Comparison of ENCODE assay signal across 9 mouse cellular contexts in genomic region chr1:64019127-64019635, GRCm38 (mm10).
DNase-seq lines count a peak whose midpoint lies in the region; ATAC-seq and TF ChIP-seq lines count a peak whose summit lies in the region.
"Had no signal": no experiment of that assay in that cellular context is flagged by ENCODE, and none has a peak within 500 bp of the region (broad histone marks: within the 10 kb centered on the region; RNA-seq: fewer than 3 reads in every experiment).

No protein-coding gene starts in this region.

- no peak overlapping the region for H3K9ac ChIP-seq in hindbrain, postnatal 0 days (replicated peaks; ENCODE audit: low read length)
- no peak overlapping the region for H3K9ac ChIP-seq in limb, embryonic 11.5 days (ENCODE audit: low read length)
- H3K9ac ChIP-seq in stomach, embryonic 15.5 days: no peak overlapping the region
- H3K9ac ChIP-seq: midbrain, embryonic 15.5 days had no signal

- H3K4me1 ChIP-seq in hindbrain, postnatal 0 days (ENCODE audit: insufficient read depth, low read length): peaks cover 6% of the 10 kb centered on the region; the same call in 1 of the 2 replicates
- H3K4me1 ChIP-seq in hindbrain, embryonic 10.5 days (replicated peaks): peaks cover 30% of the 10 kb centered on the region
- H3K4me1 ChIP-seq in limb, embryonic 11.5 days (ENCODE audit: control insufficient read depth, insufficient read depth, low read length): 0 out of 2 replicates have a peak, but pooled peaks cover 10% of the 10 kb centered on the region
- no peaks in the 10 kb centered on the region for H3K4me1 ChIP-seq in stomach, embryonic 15.5 days

- 0 out of 2 replicates have a peak overlapping the region, but pooled peaks have one; percentile 8 for H3K4me2 ChIP-seq in hindbrain, postnatal 0 days (ENCODE audit: low read depth, low read length)
- no peak overlapping the region for H3K4me2 ChIP-seq in limb, embryonic 11.5 days (ENCODE audit: low read depth, severe bottlenecking)
- peak overlapping the region; percentile 39; the same call in 1 of the 2 replicates for H3K4me2 ChIP-seq in stomach, embryonic 15.5 days
- H3K4me2 ChIP-seq: midbrain, embryonic 15.5 days had no signal

- no peak overlapping the region for H3K4me3 ChIP-seq in hindbrain, postnatal 0 days (ENCODE audit: low read length)
- H3K4me3 ChIP-seq in hindbrain, embryonic 10.5 days: no peak overlapping the region
- no peak overlapping the region for H3K4me3 ChIP-seq in limb, embryonic 11.5 days (ENCODE audit: low read depth, low read length)
- H3K4me3 ChIP-seq in stomach, embryonic 15.5 days (replicated peaks): no peak overlapping the region
- H3K4me3 ChIP-seq: midbrain, embryonic 15.5 days had no signal

- TF ChIP-seq CTCF in hindbrain, postnatal 0 days (IDR thresholded peaks at IDR 0.05; ENCODE audit: low read depth): no peak

- ATAC-seq in hindbrain, postnatal 0 days: no peak
- 0 out of 2 replicates have a peak, but pooled peaks have one; percentile 26 for ATAC-seq in limb, embryonic 11.5 days (ENCODE audit: insufficient number of reproducible peaks, low FRiP score, low TSS enrichment, low read depth)
- ATAC-seq in stomach, embryonic 15.5 days (ENCODE audit: insufficient read depth, low FRiP score, low read depth): no peak
- ATAC-seq in inflammation-experienced regulatory T-cells, adult 6 months: no peak
- ATAC-seq: midbrain, embryonic 15.5 days had no signal

- no peaks in the 10 kb centered on the region for H3K9me3 ChIP-seq in hindbrain, postnatal 0 days (ENCODE audit: low read length)
- H3K9me3 ChIP-seq in hindbrain, embryonic 10.5 days: no peaks in the 10 kb centered on the region
- no peaks in the 10 kb centered on the region for H3K9me3 ChIP-seq in limb, embryonic 11.5 days (ENCODE audit: control insufficient read depth, low read length)
- no peaks in the 10 kb centered on the region for H3K9me3 ChIP-seq in stomach, embryonic 15.5 days
- H3K9me3 ChIP-seq: midbrain, embryonic 15.5 days had no signal

- peak overlapping the region; percentile 54; the same call in 1 of the 2 replicates for H3K27ac ChIP-seq in hindbrain, postnatal 0 days
- no peak overlapping the region for H3K27ac ChIP-seq in hindbrain, embryonic 10.5 days
- no peak overlapping the region for H3K27ac ChIP-seq in limb, embryonic 11.5 days (replicated peaks; ENCODE audit: low read depth, low read length)
- H3K27ac ChIP-seq in stomach, embryonic 15.5 days: no peak overlapping the region

- WGBS in hindbrain, postnatal 0 days: 76% methylated on average over 6 of the region's 6 CpGs
- WGBS in hindbrain, embryonic 10.5 days: 71% methylated on average over 6 of the region's 6 CpGs
- WGBS in limb, embryonic 11.5 days: 63% methylated on average over 6 of the region's 6 CpGs
- WGBS in stomach, embryonic 15.5 days: 47% methylated on average over 6 of the region's 6 CpGs

- H3K27me3 ChIP-seq in hindbrain, postnatal 0 days (ENCODE audit: insufficient read depth, low read length): no peaks in the 10 kb centered on the region
- no peaks in the 10 kb centered on the region for H3K27me3 ChIP-seq in hindbrain, embryonic 10.5 days (ENCODE audit: insufficient read depth, poor library complexity, severe bottlenecking)
- no peaks in the 10 kb centered on the region for H3K27me3 ChIP-seq in limb, embryonic 11.5 days (ENCODE audit: control insufficient read depth, insufficient read depth, low read length)
- H3K27me3 ChIP-seq in stomach, embryonic 15.5 days (replicated peaks): no peaks in the 10 kb centered on the region
- H3K27me3 ChIP-seq: midbrain, embryonic 15.5 days had no signal

- no peaks in the 10 kb centered on the region for H3K36me3 ChIP-seq in hindbrain, postnatal 0 days (ENCODE audit: insufficient read depth, low read length)
- no peaks in the 10 kb centered on the region for H3K36me3 ChIP-seq in hindbrain, embryonic 10.5 days
- no peaks in the 10 kb centered on the region for H3K36me3 ChIP-seq in limb, embryonic 11.5 days (ENCODE audit: control insufficient read depth, insufficient read depth, low read length)
- no peaks in the 10 kb centered on the region for H3K36me3 ChIP-seq in stomach, embryonic 15.5 days
- H3K36me3 ChIP-seq: midbrain, embryonic 15.5 days had no signal

- DNase-seq in hindbrain, postnatal 0 days (ENCODE audit: low spot score): no peak
- DNase-seq in hindbrain, embryonic 10.5 days (ENCODE audit: low spot score): no peak
- peak; percentile 14 for DNase-seq in lung, postnatal 36 days
- DNase-seq in lung, postnatal 4 days: no peak
- no peak for DNase-seq in limb, embryonic 11.5 days (ENCODE audit: low spot score)
- no peak for DNase-seq in ovary, postnatal 36 days (ENCODE audit: low spot score)
